Mouse (Mus musculus) heart, adult 9 months (tissue): ENCODE measurements around the gene Sprn.

Experiments used
- DNase-seq, 2 experiments: peaks; one replicate each; pipeline ENCODE4 v3.0.0; 2022; ENCODE audit warnings: low spot score in 2 of 2

Sprn gene

DNA sequence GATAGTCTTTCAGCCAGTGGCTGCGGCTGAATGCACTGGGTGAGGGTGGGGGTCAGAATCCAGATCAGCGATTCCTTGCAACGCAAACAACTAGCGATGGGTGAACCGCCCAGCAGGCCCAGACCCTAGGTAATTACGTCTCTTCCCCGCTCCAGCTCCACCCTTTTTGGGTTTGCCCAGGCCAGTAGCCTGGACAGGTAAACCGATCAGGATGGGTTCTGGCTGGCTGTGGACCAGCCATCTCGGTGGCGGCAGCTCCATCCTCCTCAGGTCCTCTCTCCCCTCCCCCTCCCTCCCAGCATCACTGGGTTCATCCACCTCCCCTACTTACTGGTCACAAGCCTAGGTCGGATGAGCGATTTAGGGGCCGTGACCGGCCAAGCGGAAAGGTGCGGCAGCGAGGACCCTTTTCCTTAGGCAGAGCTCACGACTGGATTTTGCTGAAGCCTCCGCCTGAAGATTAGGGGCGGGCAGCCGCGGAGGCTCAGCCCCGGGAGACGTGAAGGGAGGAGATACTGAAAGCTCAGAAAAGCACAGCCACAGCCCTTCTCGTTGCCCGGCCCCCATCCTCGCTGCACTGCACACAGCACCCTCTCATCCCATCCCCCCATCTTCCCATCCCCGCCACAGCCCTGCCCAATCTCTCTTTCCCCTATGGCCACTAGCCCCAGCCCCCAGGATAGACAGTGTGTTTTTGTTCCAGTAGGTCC lies at the start of gene Sprn:
Gene Sprn (minus strand): TSS at position 660 of the 710 bp plus-strand sequence.
- no peak for DNase-seq

DNA sequence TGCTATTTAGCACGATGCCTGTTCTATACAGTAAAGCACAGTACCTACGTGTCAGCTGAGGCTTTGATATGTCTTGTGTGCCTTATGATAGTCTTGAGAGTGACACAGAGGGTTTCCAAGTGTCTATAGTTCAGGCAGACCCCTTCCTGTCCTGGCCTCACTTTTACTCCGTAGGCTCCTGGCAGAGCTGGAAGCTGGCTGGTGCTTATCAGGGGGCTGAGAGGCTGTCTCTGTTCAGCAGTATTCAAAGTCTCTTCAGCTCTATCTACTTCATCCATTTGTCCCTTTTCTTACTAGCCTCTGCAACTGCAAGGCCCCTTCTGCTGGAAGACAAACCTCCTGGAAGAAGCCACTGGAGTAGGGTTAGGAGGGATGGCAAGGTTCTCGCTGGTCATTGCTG lies 46.4 kb upstream of the Sprn start:
- no peak for DNase-seq

DNA sequence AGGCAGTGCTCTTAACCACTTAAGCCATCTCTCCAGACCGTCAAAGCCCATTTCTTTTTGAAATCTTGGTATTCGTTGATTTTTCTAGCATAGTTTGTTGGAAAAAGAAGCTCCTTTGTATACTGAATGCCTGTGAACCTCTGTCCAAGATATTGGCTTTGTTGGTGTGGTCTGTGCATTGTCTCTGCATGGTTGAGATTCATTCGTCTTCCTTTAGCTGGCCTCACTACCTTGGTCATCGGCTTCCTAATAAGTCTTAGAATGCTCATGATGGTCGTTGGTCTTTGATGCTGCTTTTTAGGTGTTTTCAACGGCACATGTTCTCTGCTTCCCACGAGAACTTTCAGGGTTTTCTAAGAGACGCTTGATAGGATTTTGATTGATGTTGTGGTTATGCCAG lies 41.3 kb upstream of the Sprn start:
- DNase-seq, result no peak

DNA sequence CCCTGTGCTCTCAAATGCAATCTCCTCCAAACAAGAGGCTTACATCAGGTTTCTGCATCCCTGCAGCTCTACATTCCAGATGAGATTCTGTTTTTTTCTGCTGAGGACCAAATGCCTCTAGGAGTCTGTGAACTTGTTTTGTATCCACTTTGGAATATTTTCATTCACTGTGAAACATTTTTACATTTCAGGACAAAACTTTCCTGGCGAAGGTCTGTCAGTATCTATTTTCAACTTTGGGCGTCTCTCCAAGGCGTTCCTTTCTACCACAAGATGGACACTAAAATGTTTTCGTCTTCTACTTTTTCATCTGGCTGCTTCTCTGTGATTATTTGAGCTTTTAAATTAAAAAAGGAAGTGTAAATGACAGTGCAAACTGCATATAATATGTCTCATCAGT lies 39.4 kb upstream of the Sprn start:
- no peak for DNase-seq

DNA sequence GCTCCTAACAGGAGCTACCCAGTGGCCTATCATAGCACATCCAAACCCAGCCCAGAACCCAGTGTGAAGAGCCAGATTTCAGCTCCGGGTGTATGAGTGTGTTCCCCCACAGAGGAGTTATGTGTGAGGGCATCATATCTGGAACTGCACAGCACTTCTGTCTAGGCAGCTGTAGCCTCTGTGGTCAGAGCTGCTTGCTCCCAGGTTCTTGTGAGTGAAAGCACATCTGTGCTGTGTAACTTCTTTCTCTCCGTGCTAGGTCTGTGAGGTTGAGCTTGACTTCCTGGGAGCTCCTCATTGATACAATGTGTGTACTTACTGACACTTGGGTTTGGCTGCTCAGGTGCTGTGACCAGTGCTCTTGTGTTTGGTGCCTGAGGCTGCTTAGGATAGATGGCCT lies 38.2 kb upstream of the Sprn start:
- DNase-seq, result no peak

DNA sequence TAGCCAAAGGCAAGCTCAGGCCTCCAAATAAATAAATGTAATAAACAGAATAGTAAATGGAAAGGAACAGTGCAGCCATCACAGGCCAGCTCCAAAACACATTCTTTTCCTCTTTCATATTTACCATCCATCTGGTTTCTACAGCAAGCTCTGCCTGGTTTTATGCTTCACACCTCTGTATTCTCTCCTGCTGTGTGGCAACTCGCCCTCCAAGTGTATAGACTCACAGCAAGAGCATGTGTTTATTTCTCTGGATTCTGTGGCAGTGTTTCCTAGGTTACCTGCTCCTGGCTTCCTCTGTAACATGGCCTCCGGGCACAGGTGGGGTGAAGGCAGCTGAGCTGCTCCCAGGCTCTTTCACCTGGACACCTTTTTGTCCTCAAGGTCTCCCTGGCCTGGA lies 37.8 kb upstream of the Sprn start:
- no peak for DNase-seq

DNA sequence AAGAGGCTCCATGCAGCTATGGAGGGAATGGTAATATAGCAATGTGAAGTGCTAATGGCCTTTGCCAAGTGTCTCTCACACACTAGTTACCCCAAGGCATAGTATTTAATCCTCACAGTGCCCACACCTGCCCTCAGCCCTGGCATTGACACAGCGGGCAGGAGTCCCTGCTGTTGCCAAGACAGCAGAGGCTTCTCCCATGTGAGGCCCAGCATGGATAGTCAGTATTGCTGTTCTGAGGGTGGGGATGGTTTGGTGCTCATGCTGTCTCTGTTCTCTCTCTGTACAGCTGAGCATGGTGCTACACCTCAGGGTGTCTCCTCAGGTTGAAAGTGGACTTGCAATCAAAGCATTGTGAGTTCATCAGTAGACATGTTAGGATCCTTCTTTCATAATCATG lies 35.8 kb upstream of the Sprn start:
- no peak for DNase-seq

DNA sequence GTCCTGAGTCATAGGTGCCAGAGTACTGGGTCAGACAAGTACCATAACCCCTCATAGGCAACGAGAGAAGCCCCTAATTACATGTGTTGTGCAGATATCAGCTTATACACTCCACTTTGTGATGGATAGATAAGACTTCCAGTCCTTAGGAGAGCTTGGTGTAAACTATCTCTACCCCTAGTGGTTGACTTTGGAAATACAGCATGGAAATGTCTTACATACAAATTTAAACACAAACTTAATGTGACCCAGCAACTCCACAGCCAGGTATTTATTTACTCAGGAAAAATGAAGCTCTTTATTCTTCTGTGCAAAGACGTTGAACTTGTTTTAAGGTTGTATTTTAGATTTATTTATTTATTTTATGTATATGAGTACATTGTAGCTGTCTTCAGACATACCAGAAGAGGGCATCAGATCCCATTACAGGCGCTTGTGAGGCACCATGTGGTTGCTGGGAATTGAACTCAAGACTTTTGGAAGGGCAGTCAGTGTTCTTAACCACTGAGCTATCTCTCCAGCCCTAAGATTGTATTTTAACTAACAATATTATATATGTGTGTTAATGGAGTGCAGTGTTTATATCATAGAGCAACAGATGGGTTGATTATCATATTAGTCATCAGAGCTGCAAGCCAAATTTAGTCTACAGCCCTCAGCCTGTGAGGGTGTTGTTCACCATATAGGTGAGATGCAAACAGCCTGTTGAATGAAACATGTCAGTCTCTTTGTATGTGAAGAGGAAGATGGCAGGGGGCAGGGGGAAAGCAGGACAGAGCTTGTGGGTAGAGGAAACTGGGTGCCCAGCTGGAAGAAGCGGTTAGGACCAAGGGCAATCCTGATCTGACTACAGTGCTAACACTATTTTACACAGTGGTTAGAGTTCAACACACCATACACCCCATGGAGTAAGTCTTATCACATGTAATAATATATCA lies 34.0 kb upstream of the Sprn start:
- DNase-seq, result no peak

DNA sequence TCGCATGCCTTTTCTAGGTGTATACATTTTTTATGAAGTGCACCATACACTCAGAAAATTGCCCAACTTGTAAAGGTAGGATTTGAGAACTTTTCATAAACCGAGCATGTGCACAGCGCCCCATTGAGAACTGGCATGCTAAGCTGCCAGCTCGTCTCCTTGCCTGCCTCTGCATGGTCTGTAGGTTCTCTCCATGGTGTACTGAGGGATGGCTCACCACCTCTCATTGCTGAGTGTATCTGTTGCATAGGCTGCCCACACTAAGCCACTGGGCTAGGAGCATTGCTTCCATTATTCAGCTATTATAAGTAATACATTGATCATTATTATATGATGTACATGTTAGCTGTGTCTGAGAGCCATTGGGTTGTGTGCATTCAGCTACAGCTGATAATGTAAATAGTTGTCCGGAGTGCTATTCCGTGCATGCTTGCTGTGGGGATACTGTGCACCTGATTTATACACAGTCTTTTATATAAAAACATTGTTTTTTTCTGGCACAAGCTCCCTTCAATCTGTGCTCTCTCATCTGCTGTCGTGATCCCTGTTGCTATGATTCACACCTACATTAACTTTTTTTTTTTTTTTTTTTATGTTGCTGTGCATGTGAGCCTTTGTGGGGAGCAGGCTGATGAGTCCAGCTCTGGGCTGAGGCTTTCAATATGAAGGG lies 33.2 kb upstream of the Sprn start:
- DNase-seq, result no peak

DNA sequence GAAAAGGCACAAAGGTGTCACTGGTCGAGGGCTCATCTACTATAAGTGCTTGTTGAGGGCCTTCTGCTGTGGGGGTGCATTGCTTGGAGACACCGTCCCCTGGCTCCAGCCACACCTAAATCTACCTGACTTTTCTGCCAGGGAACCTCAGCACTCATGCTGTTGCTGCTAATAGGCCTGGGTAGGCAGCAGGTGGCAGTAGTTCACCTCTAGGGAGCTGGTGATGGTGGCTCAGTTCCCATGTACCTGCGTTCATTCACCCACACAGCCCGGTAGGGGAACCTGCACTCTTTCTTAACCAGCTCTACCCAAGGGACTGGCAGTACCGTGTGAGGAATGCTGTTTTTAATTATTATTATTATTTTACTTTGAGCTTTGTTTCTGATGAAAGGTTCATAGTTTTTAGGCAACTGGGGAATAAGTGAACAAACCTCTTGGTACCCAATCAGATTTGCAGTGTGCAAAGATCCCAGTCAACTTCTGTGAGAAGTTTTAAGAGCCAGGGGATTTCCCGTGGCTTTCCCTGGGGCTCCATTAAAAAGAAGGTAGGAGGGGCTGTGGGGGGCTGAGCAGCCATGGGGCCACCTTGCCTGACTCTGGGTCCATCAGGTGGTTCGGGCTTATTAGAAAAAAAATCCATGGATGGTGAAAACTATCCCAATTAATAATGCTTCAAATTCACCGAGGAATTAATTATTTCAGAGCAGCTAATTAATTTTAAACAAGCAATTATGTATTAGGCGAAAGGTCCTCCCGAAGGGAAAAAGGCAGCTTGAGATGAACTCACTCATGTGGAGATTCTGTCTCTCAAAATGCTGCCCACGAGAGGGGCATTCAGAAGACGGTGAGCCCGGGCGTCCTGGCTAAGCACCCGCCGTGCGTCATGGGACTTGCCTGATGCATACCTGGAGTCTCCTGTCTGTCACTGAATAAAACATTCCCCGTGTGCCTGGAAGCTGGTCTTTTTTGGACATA lies 32.3 kb upstream of the Sprn start:
- no peak for DNase-seq

DNA sequence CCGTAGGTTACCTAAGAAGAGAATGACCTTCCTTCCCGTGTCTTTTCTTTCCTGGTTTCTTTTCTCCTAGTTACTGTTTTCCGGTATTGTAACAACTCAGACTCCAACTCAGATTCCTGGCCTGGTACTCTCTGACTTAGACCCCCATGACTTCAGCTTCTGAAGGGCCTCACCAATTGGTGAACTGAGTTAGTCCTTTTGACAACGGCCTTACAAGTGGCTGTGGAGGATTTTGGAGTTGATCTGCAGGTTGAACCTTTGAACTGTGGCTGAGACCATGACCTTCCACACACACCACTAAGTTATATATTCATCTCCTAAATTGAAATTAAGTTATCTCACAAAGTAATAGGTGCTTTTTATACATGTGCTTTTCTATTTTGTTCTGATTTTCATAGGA lies 29.5 kb upstream of the Sprn start:
- no peak for DNase-seq

DNA sequence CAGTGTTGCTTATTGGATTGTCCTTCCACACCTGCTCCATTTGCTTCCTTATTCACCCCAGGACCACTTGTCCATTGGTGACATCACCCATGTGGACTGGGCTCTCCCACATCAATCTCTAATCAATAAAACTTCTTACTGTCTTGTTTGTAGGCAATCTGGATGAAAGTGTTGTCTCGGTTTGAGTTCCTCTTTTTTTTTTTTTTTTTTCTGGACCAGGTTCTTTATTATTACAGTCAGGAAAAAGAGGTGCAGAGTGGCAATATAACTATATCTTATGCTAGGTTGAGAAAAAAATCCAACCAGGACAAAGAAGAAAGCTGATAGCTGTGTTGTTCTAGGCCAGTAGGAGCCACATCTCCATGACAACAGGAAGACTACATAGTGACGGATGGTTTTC lies 26.0 kb upstream of the Sprn start:
- no peak for DNase-seq

DNA sequence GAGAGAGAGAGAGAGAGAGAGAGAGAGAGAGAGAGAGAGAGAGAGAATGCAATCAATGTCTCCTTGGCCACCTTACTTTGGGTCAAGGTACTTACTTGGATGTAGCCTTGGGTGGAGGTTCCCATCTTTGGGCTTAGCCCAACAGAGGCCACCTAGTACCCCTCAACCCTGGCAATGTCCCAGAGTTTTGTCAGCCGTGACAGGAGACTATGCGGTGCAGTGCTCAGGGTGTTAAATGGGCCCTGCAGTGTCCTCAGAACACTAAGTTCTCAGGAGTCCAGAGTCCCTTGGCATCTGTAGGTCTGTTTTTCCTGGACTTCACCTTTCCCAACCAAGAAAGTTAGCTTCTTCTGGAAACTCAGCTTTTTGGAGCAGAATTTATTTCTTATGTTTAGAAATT lies 24.5 kb upstream of the Sprn start:
- DNase-seq, result no peak

DNA sequence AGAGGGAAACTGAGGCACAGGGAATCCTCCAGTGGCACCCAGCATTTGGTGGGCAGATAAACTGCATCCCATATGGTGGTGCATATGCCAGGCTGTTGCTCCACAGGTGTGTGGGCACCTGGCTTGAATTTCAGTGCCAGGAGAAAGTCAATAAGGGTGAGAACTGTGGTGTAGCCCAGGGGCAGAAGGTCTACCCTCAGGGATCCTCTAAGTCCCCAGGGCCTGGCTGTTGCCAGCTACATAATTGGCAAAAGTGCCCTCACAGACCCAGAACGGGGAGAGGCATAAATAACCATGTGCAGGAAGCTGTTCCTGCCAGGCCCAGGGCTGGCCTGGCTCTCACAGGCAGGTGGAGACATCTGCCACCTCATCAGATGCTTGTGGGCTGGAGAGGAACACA lies 18.3 kb upstream of the Sprn start, which contains the start of gene Olfr523:
Gene Olfr523 (plus strand): TSS at position 282 of the 400 bp plus-strand sequence.
- no peak for DNase-seq

DNA sequence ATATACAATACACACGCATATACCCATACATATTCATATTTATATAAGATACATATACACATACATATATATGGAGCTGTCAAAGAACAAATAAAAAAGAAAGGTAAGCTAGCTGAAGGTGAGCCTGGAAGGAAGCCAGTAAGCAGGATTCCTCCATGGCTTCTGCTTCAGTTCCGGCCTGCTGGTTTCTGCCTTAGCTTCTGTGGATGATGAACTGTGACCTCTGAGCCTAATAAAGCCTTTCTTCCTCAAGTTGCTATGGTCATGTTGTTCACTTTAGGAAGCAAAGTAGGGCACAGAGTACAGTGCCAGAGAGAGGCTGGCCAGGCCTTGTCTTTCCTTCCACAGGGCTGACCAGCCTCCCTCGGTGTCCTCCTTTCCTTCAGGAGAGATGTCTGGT lies 16.2 kb upstream of the Sprn start:
- no peak for DNase-seq

DNA sequence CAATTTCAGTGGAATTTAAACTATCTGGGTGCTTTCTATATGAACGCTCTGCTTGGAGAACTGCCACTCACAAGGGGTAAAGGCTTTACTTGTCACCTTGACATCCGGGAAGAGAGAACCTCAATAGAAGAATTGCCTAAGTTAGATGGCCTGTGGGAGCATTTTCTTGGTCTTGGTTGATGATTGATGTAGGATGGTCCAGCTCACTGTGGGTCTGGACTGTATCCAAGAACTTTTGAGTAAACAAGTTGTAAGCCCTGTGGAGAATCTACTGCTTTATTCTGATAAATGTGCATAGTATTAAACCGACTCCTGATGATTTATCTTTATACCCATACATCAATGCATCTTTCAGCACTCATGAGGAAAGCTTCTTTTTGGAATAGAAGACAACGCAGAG lies 14.7 kb upstream of the Sprn start:
- no peak for DNase-seq

DNA sequence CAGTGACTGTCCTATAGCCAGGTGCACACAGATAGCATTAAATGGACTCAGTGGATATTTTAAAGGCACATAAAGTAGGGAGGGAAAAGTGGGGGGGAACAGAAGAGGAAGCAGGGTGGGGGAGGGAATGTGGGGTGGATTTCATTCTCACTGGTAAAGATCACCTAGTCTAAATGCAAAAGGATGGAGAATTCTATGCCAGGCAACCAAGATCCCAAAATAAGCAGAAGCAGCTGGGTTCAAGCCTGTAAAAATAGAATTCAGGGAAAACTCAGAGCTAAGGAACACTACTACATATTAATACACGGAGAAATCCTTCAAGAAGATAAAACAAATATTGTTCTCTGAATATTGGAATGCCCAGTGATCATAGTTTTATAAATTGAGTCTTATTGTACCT lies 13.3 kb upstream of the Sprn start:
- no peak for DNase-seq

DNA sequence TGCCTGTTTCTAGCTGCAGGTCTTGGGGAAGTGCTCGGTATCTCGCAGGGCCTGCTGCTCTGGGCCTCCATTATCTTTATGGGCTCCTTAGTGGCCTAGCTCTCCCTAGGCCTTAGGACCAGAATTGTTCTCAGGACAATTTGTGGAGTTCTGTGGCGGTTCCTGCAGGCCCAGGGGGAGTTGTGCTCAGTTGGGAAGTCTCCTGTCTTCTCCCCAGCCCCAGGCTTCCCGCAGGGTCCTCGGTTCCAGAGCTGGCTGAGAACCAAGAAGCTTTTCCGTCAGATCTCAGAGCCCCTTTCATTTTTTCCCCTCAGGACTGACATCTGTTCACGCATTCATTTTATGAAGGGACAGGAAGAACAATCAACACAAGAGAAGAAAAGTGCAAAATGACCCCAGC lies 10.0 kb upstream of the Sprn start, which contains the start of gene Olfr522:
Gene Olfr522 (minus strand): TSS at position 101 of the 400 bp plus-strand sequence.
- DNase-seq, result no peak

DNA sequence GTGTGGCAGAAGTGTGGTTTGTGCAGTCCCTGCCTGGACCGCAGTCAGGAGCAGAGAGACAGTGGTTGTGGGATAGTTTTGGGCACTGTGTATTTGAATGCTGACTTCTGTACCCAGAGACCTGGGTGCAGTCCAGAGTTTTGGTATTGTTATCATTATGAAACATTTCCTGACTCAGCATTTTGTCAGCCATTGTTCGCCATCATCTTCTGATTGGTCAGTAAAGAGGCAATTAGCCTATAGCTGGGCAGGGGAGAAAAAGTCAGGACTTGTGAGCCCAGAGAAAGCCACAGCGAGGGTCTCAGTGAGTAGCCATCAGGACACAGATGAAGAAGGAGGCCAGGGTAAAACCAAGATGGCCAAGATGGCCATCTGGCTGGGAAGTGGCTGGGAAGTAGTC lies 5.7 kb upstream of the Sprn start:
- DNase-seq, result no peak

DNA sequence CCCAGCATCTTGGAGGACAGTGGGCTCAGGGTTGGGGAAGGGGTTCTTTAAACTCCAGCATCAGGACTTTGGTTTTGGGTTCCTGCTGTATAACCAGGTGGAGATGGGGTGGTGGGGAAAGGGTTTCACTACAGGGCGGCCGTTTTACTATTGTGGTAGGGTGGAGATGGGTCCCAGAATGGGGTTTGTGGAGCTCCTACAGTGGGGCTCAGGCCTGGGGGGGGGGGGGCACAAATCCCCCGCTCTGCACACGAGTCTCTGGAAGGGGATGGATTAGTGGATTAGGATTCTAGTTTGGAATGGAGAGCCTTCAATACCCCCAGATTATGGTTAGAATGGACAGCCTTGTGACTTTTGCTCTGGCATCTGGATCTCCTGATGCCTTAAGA lies 854 bp downstream of the Sprn start:
- DNase-seq, result no peak

DNA sequence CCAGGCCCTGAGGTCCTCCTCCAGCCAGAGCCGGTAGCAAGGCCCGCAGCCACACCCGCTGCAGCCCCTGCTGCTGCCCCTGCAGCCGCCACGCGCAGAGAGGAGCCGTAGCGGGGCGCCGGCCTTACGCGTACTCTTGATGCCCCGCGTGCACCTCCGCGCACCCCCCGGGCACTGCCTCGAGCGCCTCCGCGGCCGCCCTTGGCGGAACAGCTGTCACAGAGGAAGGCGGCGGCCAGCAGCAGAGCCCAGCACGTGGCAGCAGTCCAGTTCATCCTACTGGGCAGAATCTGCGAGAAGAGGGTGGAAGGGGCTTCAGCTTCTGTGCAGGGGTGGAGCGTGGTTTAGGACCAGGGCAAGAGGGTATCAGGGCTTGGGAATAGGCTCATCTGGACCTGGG lies 1.3 kb downstream of the Sprn start:
- DNase-seq, result no peak
